Mouse (Mus musculus): Measurements from ENCODE around the gene Ankrd44.

Gene Ankrd44

DNA sequence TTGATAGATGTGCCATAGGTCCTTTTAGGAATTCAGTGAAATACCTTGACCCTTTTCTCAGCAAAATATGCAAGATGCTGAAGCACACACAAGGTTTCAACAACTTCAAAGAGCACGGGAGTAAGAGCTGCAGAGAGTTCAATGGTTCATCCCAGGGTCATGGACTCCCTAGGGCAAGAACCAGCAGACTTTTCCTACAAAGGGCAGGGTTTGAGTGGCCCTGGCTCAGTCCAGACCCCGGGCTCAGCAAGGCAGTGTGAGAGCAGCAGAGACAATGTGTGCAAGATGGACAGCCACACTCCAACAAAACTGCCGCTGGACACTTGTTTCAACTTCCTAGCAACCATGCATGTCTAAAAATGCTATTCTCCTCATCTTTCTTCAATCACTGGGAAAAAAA lies 98.8 kb downstream of the Ankrd44 start:
- TF ChIP-seq GATA4 (IDR thresholded peaks at IDR 0.05; ENCODE audit: insufficient replicate concordance, low read length), result no peak

DNA sequence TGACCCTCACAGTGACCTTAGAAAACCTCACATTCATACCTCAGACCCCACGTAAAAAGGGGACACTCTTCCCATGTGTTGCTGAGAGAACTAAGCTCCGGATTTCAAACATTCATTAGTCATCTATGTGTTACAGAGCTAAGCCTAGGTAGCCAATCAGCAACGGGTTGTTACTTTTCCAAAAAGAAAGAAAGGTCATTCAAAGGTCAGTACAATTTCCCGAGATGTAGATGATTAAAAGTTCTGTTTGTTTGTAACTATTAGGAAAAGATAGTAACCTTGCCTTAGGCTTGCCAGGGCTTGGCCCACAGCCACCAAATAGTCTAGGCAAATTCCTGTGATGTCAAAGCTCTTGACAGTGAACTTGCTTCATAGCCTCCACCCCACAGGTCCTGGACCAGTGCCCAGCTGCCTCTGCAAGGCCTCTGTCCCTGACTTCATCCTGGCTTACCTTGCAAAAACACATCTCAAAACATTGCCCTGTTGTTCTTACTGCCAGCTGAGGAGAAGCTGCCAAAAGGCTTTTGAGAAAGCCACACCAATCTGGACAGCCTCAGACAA lies 99.7 kb downstream of the Ankrd44 start:
- peak; percentile 82 for TF ChIP-seq GATA4 (IDR thresholded peaks at IDR 0.05; ENCODE audit: insufficient replicate concordance, low read length)

GRCm38 (mm10) chr1:54825718-54826425 lies 100.3 kb downstream of the Ankrd44 start:
- TF ChIP-seq GATA4 (IDR thresholded peaks at IDR 0.05; ENCODE audit: insufficient replicate concordance, low read length), result no peak

DNA sequence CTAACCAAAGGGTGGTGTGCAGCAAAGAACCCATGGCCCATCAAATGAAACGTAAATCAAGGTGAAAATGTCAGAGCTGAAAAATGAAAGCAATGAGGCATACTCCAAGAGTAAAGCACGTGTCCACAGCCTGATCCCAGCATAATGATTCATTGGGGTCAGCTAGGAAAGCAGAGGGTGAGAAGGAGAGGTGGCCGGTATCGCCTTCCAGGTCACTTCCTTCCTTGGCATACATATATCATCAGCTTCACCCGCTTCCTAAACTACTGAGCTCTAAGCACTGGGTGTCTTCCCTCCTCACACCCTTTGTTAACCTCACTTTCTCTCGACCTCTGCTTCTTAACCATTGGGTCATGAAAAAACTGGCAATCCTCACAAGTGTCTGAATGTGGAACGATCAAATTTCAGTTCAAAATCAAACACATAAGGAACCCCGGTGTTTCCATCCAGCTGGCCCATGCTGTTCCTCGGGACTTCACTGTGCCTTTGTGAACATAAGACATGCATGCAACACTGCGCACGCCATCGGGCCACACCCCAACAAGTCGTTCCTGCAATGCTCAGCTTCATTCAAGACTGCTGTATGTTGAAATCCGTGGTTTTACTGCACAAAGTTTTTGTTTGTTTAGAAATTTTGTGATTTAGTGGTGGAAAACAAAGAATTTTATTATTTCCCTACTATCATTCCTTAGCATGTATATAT lies 101.9 kb downstream of the Ankrd44 start:
- peak; percentile 69; the same call in 1 of the 2 replicates for TF ChIP-seq GATA4 (IDR thresholded peaks at IDR 0.05; ENCODE audit: insufficient replicate concordance, low read length)

- TF ChIP-seq GATA4 (IDR thresholded peaks at IDR 0.05; ENCODE audit: insufficient replicate concordance, low read length), result no peak
Measured at GRCm38 (mm10) chr1:54821797-54822196, 104.4 kb downstream of the Ankrd44 start.

- TF ChIP-seq GATA4 (IDR thresholded peaks at IDR 0.05; ENCODE audit: insufficient replicate concordance, low read length), result no peak
Measured at GRCm38 (mm10) chr1:54815206-54815855, 110.9 kb downstream of the Ankrd44 start.

- no peak for TF ChIP-seq GATA4 (IDR thresholded peaks at IDR 0.05; ENCODE audit: insufficient replicate concordance, low read length)
Measured at GRCm38 (mm10) chr1:54809811-54810549, 116.2 kb downstream of the Ankrd44 start.

GRCm38 (mm10) chr1:54809098-54809490 lies 117.1 kb downstream of the Ankrd44 start:
- no peak for TF ChIP-seq GATA4 (IDR thresholded peaks at IDR 0.05; ENCODE audit: insufficient replicate concordance, low read length)

GRCm38 (mm10) chr1:54808401-54809097 lies 117.6 kb downstream of the Ankrd44 start:
- no peak for TF ChIP-seq GATA4 (IDR thresholded peaks at IDR 0.05; ENCODE audit: insufficient replicate concordance, low read length)

- no peak for TF ChIP-seq GATA4 (IDR thresholded peaks at IDR 0.05; ENCODE audit: insufficient replicate concordance, low read length)
Measured at GRCm38 (mm10) chr1:54807832-54808231, 118.4 kb downstream of the Ankrd44 start.

DNA sequence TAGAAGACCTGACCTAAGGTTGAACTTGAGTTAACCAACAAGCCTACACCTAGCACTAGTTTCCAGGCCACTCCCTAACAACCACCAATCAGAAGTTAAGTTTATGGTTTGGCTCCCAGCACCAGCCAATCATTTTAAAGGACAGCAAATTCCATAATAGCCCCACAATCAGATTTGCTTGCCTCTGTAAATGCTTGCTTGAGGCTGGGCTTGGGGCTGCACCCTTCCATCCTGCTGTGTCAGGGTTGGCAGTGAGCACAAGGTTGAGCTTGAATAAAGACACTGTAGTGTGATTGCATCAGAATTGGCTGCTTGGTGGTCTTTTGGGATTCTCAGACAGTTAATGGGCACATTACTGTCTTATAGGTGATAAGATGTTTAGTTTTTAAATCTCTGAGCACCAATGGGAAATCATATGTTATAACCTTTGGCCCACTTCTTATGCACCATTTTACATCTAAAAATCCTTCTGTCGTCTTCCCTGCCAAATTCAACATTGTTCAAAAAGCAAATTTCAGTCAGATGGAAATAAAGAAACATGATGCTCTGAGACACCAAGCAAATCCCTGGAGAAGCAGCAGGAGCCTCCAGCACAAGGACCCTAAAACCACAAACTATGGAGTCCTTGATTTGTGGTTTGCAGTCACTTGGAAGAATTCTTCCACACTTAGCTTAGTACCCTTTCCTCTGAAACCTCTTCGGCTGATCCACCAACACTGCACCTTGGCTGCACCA lies 119.9 kb downstream of the Ankrd44 start:
- TF ChIP-seq GATA4 (IDR thresholded peaks at IDR 0.05; ENCODE audit: insufficient replicate concordance, low read length), result no peak

DNA sequence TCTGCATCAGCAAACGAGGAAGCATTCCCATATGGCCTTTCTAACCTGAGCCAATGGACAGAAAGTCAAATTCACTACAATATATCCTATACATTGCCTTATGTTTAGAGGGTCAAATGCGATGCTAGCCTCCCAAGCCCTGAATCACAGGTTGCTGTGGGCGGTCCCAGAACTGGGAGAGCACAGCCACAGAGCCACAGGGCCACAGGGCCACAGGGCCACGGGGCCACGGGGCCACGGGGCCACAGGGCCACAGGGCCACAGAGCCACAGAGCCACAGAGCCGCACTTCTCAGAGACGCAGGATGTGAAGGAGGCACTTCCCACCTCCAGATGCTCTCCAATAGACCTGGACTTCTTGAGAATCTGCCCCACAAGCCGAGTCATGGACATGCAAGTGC lies 121.8 kb downstream of the Ankrd44 start:
- TF ChIP-seq GATA4 (IDR thresholded peaks at IDR 0.05; ENCODE audit: insufficient replicate concordance, low read length), result no peak

GRCm38 (mm10) chr1:54802703-54803102 lies 123.5 kb downstream of the Ankrd44 start:
- TF ChIP-seq GATA4 (IDR thresholded peaks at IDR 0.05; ENCODE audit: insufficient replicate concordance, low read length), result no peak

- TF ChIP-seq GATA4 (IDR thresholded peaks at IDR 0.05; ENCODE audit: insufficient replicate concordance, low read length), result no peak
Measured at GRCm38 (mm10) chr1:54801256-54801655, 124.9 kb downstream of the Ankrd44 start.

Data from liver, adult (tissue).